Mouse (Mus musculus) spleen, postnatal 10 days (tissue): ENCODE data around the gene 4930402H24Rik.

Experiments
- DNase-seq, 2 experiments: peaks; one replicate each; pipeline ENCODE4 v3.0.0; 2021 to 2022; ENCODE audit warnings: low spot score in 2 of 2

Gene 4930402H24Rik

GRCm38 (mm10) chr2:130664102-130664701 is 242.0 kb downstream of the 4930402H24Rik start, which contains the start of gene Ddrgk1:
Gene Ddrgk1 (minus strand): TSS chr2:130664659.
- DNase-seq = peak; percentile 93 to 95

- no peak for DNase-seq
Measured at GRCm38 (mm10) chr2:130663342-130663741, 242.9 kb downstream of the 4930402H24Rik start.

- no peak for DNase-seq
Measured at GRCm38 (mm10) chr2:130658530-130658929, 247.7 kb downstream of the 4930402H24Rik start.

GRCm38 (mm10) chr2:130657541-130657940 is 248.7 kb downstream of the 4930402H24Rik start:
- DNase-seq = no peak

- DNase-seq = no peak
Measured at GRCm38 (mm10) chr2:130656536-130656935, 249.7 kb downstream of the 4930402H24Rik start.
